Mouse (Mus musculus) lung, adult 2 months (tissue): ENCODE measurements around the gene Hpcal1. TPM values are rescaled to one million over a fixed set of nuclear protein-coding genes. Genes with fewer than 3 reads are reported as not detected.
"Not testable (repeated sequence)": the region's sequence is repeated elsewhere in the genome, so short reads cannot be mapped to it uniquely, and the experiment has no call there.

ENCODE experiments used
- DNase-seq: peaks from one replicate; pipeline ENCODE4 v3.0.0; 2022
- H3K4me1 ChIP-seq: fragments of 200-500 bp; 2 replicates; pipeline ENCODE4 v1.6.1; 2011; ENCODE audit warnings: low read length; ENCODE audit not compliant: control insufficient read depth, insufficient read depth
- H3K4me3 ChIP-seq: fragments of 200-500 bp; replicated peaks from 2 replicates; pipeline ENCODE3; 2011; ENCODE audit warnings: low read depth, mild to moderate bottlenecking, control low read depth, low read length; ENCODE audit errors: extremely low read depth
- CTCF ChIP-seq: fragments of 200-500 bp; IDR thresholded peaks from 2 replicates; pipeline ENCODE4 v1.5.1; 2011; ENCODE audit warnings: mild to moderate bottlenecking, low read length, control low read depth; ENCODE audit not compliant: insufficient read depth
- POLR2A ChIP-seq: fragments of 200-500 bp; IDR thresholded peaks from 2 replicates; pipeline ENCODE4 v1.6.1; 2011; ENCODE audit warnings: low read depth, mild to moderate bottlenecking, control low read depth, low read length, borderline replicate concordance; ENCODE audit errors: extremely low read depth
- whole genome bisulfite sequencing: fragments of 180-500 bp; shearing (Covaris S2); methylation state at CpG from one replicate; pipeline ENCODE4 v1.1.7; 2018; 5-methylcytosine and 5-hydroxymethylcytosine counted together
- polyA plus RNA-seq: library from polyadenylated mRNA; depleted of rRNA; stranded (reverse); fragments of >200 nt; gene quantifications from 2 replicates; pipeline ENCODE4 v1.2.3, GENCODE M21; 2012; rRNA removed

Hpcal1 gene
- polyA plus RNA-seq, 1 experiment, result 222 TPM

- WGBS, result 62% methylated on average over 3 of the region's 3 CpGs
- TF ChIP-seq CTCF (peak; percentile 44; the same call in 1 of the 2 replicates), POLR2A (no peak)
- H3K4me3 ChIP-seq, result no peak overlapping the region
- peak; percentile 75 for DNase-seq
- no peaks in the 10 kb centered on the region for H3K4me1 ChIP-seq
Measured at GRCm38 (mm10) chr12:17795660-17796278, 105.1 kb downstream of the Hpcal1 start.

- H3K4me1 ChIP-seq, H3K4me3 ChIP-seq, DNase-seq: not testable (repeated sequence)
- 86% methylated on average over 11 of the region's 11 CpGs for WGBS
Measured at GRCm38 (mm10) chr12:17798261-17798660, 107.6 kb downstream of the Hpcal1 start.

- TF ChIP-seq POLR2A (no peak), CTCF (peak; percentile 12; the same call in 1 of the 2 replicates)
Measured at GRCm38 (mm10) chr12:17808542-17808941, 117.9 kb downstream of the Hpcal1 start.

GRCm38 (mm10) chr12:17835279-17835678 is 144.6 kb downstream of the Hpcal1 start:
- H3K4me3 ChIP-seq, H3K4me1 ChIP-seq, DNase-seq: not testable (repeated sequence)
- WGBS, result 89% methylated on average over 1 of the region's 1 CpGs

More at GRCm38 (mm10) chr12:17808542-17808941, 117.9 kb downstream of the Hpcal1 start:
- peak; percentile 32 for DNase-seq
- Histone ChIP-seq H3K4me1 (no peaks in the 10 kb centered on the region), H3K4me3 (no peak overlapping the region)
- 7% methylated on average over 2 of the region's 2 CpGs for WGBS

Other genes starting within 250 kb of the Hpcal1 start
- 48.1 and 59.5 TPM in 2 replicates for gene Odc1, start 146.1 kb upstream of the Hpcal1 start, polyA plus RNA-seq